Mouse (Mus musculus): ENCODE results near the gene Hnf1b.

DNA sequence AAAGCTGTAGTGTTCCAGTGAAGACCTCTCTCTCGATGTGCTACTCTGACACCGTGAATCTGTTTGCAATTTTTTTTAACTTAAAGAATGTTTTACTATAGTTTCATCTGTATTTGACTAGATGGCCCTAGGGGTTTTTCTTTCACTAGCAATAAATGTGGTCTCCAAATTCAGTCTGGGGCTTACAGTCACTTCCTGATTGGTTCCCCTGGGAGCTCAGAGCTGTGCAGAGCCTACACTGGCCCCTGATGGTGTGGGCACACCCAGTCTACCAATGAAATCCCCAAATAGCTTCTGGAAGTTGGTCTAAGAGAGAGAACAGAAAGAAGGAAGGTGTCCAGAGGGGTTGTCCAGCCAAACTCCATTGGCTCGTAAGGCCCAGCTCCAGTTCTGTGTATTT, 23.7 kb upstream of the Hnf1b start:
- TF ChIP-seq EP300 (IDR thresholded peaks at IDR 0.05; ENCODE audit: insufficient read depth, low read depth, low read length) (no peak), POLR2A (IDR thresholded peaks at IDR 0.05; ENCODE audit: insufficient read depth, low read depth, low read length) (no peak)

Data from heart, adult 2 months (tissue).